Mouse (Mus musculus) cerebral cortex, adult 2 months (tissue): ENCODE results near the gene Epc2.

ENCODE experiments used
- WGBS: fragments of 180-500 bp; shearing (Covaris S2); methylation state at CpG from one replicate; pipeline ENCODE4 v1.1.7; 2018; 5-methylcytosine and 5-hydroxymethylcytosine counted together

Gene Epc2

DNA sequence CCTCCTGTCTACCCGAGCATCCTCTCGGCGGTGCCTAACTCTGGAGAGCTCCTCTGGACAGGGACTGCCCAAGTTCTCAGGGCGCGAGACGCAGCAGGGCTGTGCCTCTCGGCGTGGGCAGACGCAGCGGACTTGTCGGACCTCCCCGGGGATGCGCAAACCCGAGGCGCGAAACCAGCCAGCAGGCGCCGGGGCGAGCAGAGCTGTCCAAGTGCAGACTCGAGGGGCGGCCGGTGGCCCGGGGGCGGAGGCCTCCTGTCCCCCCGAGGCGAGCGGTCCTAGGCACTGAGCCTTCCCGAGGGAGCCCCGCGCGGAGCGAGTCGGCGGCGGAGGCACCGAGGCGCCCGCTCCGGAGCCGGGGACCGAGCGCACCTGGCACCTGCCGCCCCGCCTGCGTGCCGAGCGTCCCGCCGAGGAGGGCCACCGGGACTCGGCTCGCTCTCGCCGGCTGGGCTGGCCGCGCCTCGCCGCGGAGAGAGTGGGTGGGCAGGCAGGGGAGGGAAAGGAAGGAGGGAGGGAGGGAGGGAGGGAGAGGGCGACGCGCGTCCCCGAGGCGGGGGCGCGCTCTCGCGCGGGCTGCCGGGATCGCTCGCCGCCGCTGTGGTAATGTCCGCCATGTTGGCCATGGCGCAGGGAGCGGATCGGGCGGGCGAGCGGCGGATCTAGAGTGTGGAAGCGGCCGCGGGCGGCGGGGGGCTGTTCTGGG is at the start of gene Epc2:
Gene Epc2, plus strand, starts transcription at position 556 of the 706 bp plus-strand sequence.
- WGBS = under 1% methylated on average over 75 of the region's 88 CpGs

GRCm38 (mm10) chr2:49405954-49406353 is 45.3 kb upstream of the Epc2 start:
- WGBS = 25% methylated on average over 2 of the region's 2 CpGs

DNA sequence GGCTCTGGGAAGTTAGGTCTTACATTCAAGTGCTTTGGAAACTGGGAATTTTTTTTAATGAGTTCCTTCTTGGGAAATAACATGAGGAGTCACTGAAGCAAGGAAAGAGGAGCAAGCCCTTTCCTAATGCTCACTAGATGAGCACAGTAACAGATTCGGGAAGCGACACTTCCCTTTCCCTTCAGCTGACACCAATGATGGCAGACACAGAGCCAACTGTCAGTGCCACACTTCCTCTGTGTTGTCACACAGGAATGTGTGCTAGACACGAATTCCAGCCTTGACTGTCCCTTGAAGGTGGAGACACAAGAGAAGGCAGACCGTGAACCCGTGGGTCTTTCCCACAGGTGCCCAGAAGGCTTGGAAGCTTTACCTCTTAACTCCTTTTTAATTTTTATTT is 39.6 kb upstream of the Epc2 start:
- WGBS = 84% methylated on average over 5 of the region's 5 CpGs

DNA sequence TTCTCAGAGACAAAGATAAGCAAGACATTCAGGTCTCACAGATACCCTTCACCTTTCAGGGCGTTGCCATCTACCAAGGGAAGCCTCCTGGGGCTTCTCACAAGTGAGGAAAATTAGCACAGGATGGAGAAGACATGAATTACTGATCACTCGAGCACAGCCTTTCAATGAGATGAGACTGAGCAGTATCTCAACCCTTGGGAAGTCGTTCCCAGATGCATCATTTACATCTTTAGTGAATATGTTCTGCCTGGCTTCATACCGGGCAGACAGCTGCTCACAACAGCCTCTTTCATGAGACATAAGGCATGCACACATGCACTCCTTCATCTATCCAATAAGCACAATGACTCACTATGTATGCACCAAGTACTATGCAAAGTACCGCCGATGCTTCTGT is 38.7 kb upstream of the Epc2 start:
- 57% methylated on average over 6 of the region's 6 CpGs for WGBS

GRCm38 (mm10) chr2:49415868-49416267 is 35.4 kb upstream of the Epc2 start:
- WGBS = 70% methylated on average over 3 of the region's 3 CpGs

- 79% methylated on average over 10 of the region's 10 CpGs for WGBS
These were observed 34.2 kb upstream of the Epc2 start for GRCm38 (mm10) chr2:49417018-49417604.

DNA sequence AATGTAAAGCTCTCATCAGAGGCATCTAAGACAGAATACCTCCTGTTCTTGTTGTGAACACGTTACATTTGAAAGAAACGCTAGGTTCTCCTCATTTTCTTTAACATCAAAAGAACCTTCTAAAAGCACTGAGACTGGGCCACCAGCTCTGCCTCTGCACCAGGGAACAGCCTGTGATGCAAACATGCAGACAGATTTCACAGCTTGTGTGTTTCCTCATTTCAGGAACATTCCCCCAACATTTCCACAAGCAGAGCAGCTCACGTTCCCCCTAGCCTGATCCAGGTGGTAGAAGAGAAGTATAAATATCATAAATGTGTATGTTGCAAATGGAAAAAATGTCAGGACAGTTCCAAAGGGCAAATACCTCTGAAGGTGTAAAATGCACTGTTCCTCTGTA is 30.9 kb upstream of the Epc2 start:
- WGBS = 65% methylated on average over 3 of the region's 3 CpGs

DNA sequence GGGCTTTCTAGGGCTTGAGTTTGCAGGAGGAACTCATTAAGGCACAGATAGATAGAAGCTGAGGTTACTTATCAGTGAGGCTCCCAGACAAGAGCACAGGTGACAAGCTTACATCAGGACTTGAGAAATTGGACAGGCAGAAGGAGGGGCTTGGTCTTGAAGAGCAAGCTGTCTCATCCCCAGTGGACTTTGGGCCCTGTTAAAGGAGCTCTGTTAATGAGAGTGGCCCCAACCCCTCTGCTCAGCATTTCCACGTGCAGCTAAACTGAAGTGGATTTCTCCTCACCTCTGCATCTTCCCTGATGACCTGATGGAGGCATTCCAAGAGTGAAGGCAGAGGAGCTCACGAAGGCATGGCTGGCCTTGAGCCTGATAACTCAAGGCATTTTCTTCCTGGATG is 27.4 kb upstream of the Epc2 start:
- 78% methylated on average over 2 of the region's 2 CpGs for WGBS

DNA sequence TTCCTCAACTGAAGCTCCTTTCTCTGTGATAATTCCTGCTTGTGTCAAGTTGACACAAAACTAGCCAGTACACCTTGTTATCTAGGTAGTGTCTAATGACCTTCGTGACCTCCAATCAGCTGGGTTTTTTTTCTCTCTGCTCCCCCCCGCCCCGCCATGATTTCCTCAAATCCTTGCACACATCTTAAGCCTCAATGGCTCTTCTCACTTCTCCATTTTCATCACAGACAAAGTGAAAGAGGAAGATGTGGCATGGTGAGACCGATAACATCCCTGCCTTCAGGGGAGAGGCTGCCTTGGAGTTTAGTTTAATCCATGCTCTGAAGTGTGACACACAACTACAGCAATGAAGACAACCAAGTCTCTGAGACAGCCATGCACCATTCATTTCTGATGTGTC is 26.5 kb upstream of the Epc2 start:
- WGBS = 94% methylated on average over 4 of the region's 4 CpGs

DNA sequence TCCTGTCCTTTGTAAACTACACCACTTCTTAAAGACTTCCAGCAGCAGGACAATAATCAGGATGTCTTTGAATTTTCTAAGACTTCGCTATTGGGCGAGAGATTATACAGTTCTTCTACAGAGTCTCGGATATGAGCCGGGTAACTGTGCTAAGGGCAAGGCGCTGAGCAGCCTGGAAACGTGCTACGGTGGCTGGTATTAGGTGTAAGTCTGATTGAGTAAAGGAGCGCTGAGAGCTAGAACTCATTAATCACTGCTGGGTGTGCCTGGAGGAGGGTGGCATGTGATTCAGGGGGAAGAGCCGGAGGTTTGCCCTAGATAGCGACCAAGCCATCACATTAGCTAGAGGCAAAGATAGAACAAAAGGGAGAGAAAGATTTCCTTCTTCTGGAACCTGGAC is 25.1 kb upstream of the Epc2 start:
- 92% methylated on average over 10 of the region's 10 CpGs for WGBS

DNA sequence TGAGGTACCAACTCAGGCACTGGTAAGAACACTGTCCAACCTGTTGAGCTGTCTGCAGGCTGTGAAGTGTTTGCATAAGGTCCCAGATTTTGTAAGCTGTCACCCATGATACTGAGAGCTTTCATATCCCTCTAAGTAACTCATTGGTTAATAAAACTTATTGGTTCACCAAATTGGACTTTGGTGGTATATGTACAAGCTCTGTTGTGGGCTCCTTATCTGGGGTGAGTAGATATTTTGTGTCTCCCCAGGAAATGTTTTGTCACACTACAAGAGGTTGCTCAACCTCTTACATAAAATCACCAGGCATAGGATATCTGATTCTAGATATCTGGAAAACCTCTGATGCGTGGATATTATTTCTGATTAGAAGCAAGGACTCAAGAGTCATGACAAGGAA is 20.3 kb upstream of the Epc2 start:
- WGBS = 89% methylated on average over 1 of the region's 1 CpGs

DNA sequence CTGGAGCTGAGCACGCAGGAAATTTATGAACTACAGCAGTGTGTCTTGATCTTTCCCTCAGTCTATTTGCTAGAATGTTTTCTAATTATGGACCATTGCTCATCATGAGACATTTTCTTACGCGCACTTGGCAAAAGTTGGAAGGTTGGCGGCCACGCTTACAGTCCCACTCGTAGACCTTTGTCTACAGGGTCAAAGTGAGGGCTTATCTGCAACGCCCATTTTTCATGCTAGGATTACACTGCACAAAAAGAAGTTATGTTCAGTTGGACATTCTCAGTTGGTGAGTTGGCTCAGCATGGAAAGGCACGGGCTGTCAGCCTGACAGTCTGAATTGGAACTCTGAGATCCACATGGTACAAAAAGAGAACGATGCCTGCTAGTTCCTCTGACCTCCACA is 18.1 kb upstream of the Epc2 start:
- WGBS = 70% methylated on average over 9 of the region's 9 CpGs

- 75% methylated on average over 2 of the region's 2 CpGs for WGBS
These were observed 5.0 kb upstream of the Epc2 start for GRCm38 (mm10) chr2:49446238-49446637.

DNA sequence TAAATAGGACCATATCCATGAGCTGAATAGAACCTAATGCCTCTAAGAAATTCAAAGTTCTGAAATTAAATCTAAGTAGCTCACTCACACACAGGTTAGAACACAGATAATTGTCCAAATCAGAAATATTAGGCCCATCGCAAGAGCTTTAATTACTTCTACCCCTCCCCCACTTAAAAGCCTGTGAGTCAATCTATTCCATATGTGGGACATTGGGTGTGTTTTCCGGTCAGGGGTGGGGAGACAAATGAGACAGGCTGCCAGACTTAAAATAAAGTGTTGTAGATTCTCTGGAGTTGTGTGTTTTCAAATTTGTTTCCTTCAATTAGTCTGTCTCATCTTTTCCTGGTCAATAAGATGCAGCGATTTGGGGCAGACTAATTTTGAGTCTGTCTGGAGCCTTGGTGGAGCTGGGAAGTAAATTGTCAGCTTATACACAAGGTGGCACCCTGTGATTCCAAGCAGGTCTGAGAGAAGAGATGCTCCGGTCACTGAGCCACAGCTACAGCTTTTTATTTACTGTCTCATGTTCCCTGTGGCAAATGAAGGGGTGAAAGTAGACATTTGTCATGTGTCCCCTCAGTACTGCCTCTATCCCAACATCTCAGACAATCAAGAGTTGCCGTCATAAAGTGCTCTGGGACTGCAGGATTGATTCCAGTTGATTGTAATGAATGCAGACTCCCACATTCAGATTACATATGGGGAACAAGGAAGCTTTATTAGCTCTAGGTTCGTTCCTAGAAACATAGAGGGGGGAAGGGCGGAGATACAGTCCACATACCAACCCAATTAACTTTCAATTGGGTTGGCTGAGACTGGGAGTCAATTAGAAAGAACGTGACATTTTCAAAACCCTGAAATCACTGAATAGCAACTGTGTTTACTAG is 3.5 kb upstream of the Epc2 start:
- WGBS = 35% methylated on average over 8 of the region's 8 CpGs

DNA sequence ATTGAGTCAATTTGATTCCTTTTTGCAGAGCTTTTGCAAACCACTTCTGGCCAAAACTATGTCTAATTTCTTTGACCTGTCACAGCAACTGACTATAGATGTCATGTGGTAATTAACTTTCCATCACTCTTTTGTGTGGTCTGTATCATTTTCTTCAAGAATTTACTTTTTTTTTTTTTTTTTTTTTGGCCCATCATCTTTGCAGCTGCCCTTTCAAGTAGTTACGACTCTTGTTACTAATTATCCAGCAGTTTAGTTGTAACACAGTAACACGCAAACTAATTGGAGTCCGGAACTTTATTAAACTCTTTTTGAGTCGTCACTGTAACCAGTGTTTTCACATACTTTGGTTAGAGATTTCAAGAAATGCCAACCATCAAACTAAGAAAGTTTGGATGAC is 819 bp upstream of the Epc2 start:
- WGBS = 12% methylated on average over 4 of the region's 4 CpGs

GRCm38 (mm10) chr2:49451637-49452211 is 438 bp downstream of the Epc2 start:
- under 1% methylated on average over 59 of the region's 64 CpGs for WGBS

DNA sequence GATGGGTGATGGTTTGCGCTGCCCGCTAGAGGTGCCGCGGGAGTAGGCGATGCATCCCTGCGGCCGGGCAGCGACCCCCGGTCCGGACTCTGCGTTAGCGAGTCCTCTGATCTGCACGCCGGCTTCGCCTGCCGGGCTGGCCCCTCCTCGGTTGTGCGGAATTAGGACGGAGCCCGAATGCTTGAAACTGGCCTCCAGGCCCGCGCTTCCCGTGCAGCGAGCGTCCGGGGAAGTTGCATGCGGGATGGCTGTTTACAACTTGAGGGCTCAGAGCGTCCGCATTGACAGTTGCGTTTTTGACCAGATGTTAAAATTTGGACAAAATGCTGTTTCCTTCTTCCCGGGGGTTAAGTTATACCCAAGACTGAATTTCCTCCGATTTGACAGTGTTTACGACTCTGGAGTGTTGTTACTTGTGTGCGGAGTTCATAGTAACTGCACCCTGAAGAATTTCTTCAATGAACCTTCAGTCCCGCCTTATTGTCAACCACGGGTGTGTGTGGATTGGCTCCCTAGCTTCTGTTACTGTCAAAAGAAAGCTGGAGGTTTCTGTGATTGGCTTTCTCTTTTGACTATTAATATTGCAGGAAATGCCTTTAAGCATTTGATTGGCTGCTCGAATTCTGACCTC is 1.3 kb downstream of the Epc2 start:
- WGBS = under 1% methylated on average over 37 of the region's 37 CpGs

GRCm38 (mm10) chr2:49457797-49458196 is 6.5 kb downstream of the Epc2 start:
- 72% methylated on average over 2 of the region's 2 CpGs for WGBS

DNA sequence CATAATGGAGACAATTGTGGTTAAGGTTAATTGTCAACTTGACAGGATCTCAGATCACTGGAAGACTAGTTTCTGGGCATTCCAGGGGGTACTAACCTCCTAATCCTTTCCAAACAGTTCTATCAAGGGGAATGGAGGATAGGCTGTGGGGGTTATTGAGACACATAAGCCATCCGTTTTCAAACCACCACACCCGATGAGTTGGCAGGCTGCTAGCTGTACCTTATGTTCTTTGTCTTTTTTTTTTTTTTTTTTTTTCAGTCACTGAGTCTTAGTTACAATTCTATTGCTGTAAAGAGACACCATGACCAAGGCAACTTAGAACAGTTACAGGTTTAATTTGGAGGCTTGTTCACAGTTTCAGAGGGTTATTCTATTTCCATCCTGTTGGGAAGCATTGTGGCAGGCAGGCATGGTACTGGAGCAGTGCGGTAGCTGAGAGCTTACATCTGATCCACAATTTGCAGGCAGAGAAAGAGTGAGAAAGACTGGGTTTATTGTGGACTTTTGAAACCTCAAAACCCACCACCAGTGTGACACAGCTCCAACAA is 14.5 kb downstream of the Epc2 start:
- WGBS = 29% methylated on average over 3 of the region's 3 CpGs

DNA sequence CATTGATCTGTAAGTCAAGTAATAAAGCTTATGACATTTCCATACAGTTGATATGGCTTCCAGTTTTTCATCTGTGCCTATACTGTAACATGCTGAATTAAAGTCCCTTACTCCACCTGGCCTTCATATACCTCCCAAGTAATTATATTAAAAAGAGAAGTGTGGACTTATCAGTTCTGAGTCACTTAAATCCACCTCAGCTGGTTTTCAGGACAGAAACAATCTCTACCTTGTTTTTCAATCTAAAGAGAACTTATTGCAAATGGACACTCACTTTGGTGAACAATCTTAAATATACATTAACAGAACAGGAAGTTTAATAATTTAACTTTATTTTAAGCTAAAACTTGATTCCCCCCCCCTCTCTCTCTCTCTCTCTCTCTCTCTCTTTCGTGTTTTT is 15.8 kb downstream of the Epc2 start:
- WGBS = 78% methylated on average over 1 of the region's 1 CpGs

DNA sequence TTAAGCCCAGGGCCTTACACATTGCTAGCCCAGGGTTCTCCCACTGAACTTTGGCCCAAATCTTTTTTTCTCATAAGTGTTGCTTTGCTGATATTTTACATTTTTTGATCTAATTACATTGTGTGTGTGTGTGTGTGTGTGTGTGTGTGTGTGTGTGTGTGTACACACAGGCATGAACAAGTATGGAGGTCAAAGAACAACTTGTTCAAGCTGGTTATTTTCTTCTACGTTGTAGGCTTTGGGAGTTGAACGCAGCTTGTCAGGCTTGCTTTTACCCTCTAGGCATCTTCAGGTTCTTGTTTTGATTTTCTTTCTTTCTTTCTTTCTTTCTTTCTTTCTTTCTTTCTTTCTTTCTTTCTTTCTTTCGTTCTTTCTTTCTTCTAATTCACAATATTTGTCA is 19.9 kb downstream of the Epc2 start:
- 67% methylated on average over 3 of the region's 3 CpGs for WGBS
